Mouse (Mus musculus) small intestine, adult 2 months (tissue): ENCODE data around the gene Dync2h1.

Experiments used
- CTCF ChIP-seq: fragments of 200-500 bp; IDR thresholded peaks from 2 replicates; pipeline ENCODE4 v1.5.1; 2012; ENCODE audit warnings: low read depth, mild to moderate bottlenecking, control low read depth, inconsistent platforms, low read length, moderate library complexity, mixed read lengths; ENCODE audit not compliant: insufficient replicate concordance, insufficient read length; ENCODE audit errors: extremely low read depth
- POLR2A ChIP-seq: fragments of 200-500 bp; IDR thresholded peaks from 2 replicates; pipeline ENCODE4 v1.6.1; 2012; ENCODE audit warnings: low read depth, mild to moderate bottlenecking, control low read depth, inconsistent platforms, low read length, moderate library complexity

- TF ChIP-seq CTCF (no peak), POLR2A (no peak)
Measured at GRCm38 (mm10) chr9:7032553-7032952, 151.7 kb downstream of the Dync2h1 start.
